Mouse (Mus musculus) cerebellum, adult 2 months (tissue): Measurements from ENCODE around the gene Btbd2. TPM values are rescaled to one million over a fixed set of nuclear protein-coding genes. Genes with fewer than 3 reads are reported as not detected.

Experiments
- DNase-seq, 2 experiments: peaks; one replicate each; pipeline ENCODE4 v3.0.0; 2021
- H3K27ac ChIP-seq: fragments of 200-500 bp; 2 replicates; pipeline ENCODE4 v1.5.1; 2012; ENCODE audit warnings: low read length, control low read depth, inconsistent platforms; ENCODE audit not compliant: insufficient read depth
- H3K27me3 ChIP-seq: fragments of 200-500 bp; 2 replicates; pipeline ENCODE4 v1.6.1; 2012; ENCODE audit warnings: inconsistent platforms, mild to moderate bottlenecking, low read length, moderate library complexity; ENCODE audit not compliant: control insufficient read depth, insufficient read depth
- H3K4me1 ChIP-seq: fragments of 200-500 bp; 2 replicates; pipeline ENCODE4 v1.6.1; 2011; ENCODE audit warnings: low read length; ENCODE audit not compliant: control insufficient read depth, insufficient read depth
- H3K4me3 ChIP-seq: fragments of 200-500 bp; replicated peaks from 2 replicates; pipeline ENCODE3; 2011; ENCODE audit warnings: mild to moderate bottlenecking, low read depth, low read length, control low read depth; ENCODE audit not compliant: insufficient read depth
- CTCF ChIP-seq: fragments of 200-500 bp; IDR thresholded peaks from 2 replicates; pipeline ENCODE4 v1.5.1; 2011; ENCODE audit warnings: low read depth, mild to moderate bottlenecking, control low read depth, low read length, moderate library complexity, borderline replicate concordance; ENCODE audit not compliant: insufficient read depth
- POLR2A ChIP-seq: fragments of 200-500 bp; IDR thresholded peaks from 2 replicates; pipeline ENCODE4 v1.6.1; 2011; ENCODE audit warnings: low read length, control low read depth, borderline replicate concordance; ENCODE audit not compliant: insufficient read depth
- WGBS: fragments of 180-500 bp; shearing (Covaris S2); methylation state at CpG from one replicate; pipeline ENCODE4 v1.1.7; 2018; 5-methylcytosine and 5-hydroxymethylcytosine counted together
- polyA plus RNA-seq: library from polyadenylated mRNA; depleted of rRNA; stranded (reverse); fragments of >200 nt; gene quantifications from 2 replicates; pipeline ENCODE4 v1.2.3, GENCODE M21; 2012

Gene Btbd2
- polyA plus RNA-seq, 1 experiment = 108 TPM

- TF ChIP-seq CTCF (no peak), POLR2A (no peak)
- Histone ChIP-seq H3K27me3 (no peaks in the 10 kb centered on the region), H3K27ac (peak overlapping the region; percentile 46), H3K4me1 (peaks cover 78% of the 10 kb centered on the region), H3K4me3 (no peak overlapping the region)
- WGBS = 14% methylated on average over 7 of the region's 7 CpGs
- peak; percentile 77 to 82 for DNase-seq
Measured at GRCm38 (mm10) chr10:80669737-80670485, 13.0 kb upstream of the Btbd2 start.

GRCm38 (mm10) chr10:80669018-80669417 lies 12.1 kb upstream of the Btbd2 start:
- Histone ChIP-seq H3K27ac (peak overlapping the region; percentile 46), H3K4me1 (peaks cover 77% of the 10 kb centered on the region), H3K27me3 (no peaks in the 10 kb centered on the region), H3K4me3 (no peak overlapping the region)
- WGBS = 61% methylated on average over 12 of the region's 12 CpGs
- TF ChIP-seq CTCF (no peak), POLR2A (no peak)
- no peak for DNase-seq

- Histone ChIP-seq H3K27ac (peak overlapping the region; percentile 46; the same call in 1 of the 2 replicates), H3K4me3 (no peak overlapping the region), H3K4me1 (peaks cover 75% of the 10 kb centered on the region), H3K27me3 (no peaks in the 10 kb centered on the region)
- peak; percentile 64 to 78 for DNase-seq
- TF ChIP-seq CTCF = no peak
- TF ChIP-seq POLR2A = no peak
- 26% methylated on average over 11 of the region's 11 CpGs for WGBS
Measured at GRCm38 (mm10) chr10:80668614-80669013, 11.7 kb upstream of the Btbd2 start.

GRCm38 (mm10) chr10:80666837-80667412 lies 10.1 kb upstream of the Btbd2 start:
- DNase-seq = no peak
- H3K4me3 ChIP-seq = no peak overlapping the region
- WGBS = 69% methylated on average over 19 of the region's 19 CpGs
- H3K4me1 ChIP-seq = peaks cover 59% of the 10 kb centered on the region
- H3K27me3 ChIP-seq = no peaks in the 10 kb centered on the region
- TF ChIP-seq POLR2A (no peak), CTCF (no peak)
- no peak overlapping the region for H3K27ac ChIP-seq

- 66% methylated on average over 10 of the region's 10 CpGs for WGBS
- TF ChIP-seq POLR2A = no peak
- no peak for TF ChIP-seq CTCF
- no peaks in the 10 kb centered on the region for H3K27me3 ChIP-seq
- H3K4me3 ChIP-seq = no peak overlapping the region
- peaks cover 51% of the 10 kb centered on the region for H3K4me1 ChIP-seq
- H3K27ac ChIP-seq = no peak overlapping the region
- DNase-seq = no peak
Measured at GRCm38 (mm10) chr10:80665981-80666733, 9.3 kb upstream of the Btbd2 start.

- DNase-seq = no peak
- WGBS = 49% methylated on average over 4 of the region's 4 CpGs
- Histone ChIP-seq H3K4me3 (no peak overlapping the region), H3K27ac (peak overlapping the region; percentile 61; the same call in 1 of the 2 replicates), H3K27me3 (no peaks in the 10 kb centered on the region), H3K4me1 (peaks cover 44% of the 10 kb centered on the region)
- TF ChIP-seq POLR2A (no peak), CTCF (no peak)
Measured at GRCm38 (mm10) chr10:80665459-80665858, 8.6 kb upstream of the Btbd2 start.

- Histone ChIP-seq H3K27ac (peak overlapping the region; percentile 61), H3K27me3 (no peaks in the 10 kb centered on the region), H3K4me1 (peaks cover 40% of the 10 kb centered on the region), H3K4me3 (no peak overlapping the region)
- 9% methylated on average over 10 of the region's 10 CpGs for WGBS
- peak in 1 of 2 experiments; percentile 53 for DNase-seq
- no peak for TF ChIP-seq POLR2A
- TF ChIP-seq CTCF = no peak
Measured at GRCm38 (mm10) chr10:80665016-80665380, 8.1 kb upstream of the Btbd2 start.
